Mouse (Mus musculus) thymus, postnatal 0 days (tissue): ENCODE data around the gene Lmbrd2. TPM values are rescaled to one million over a fixed set of nuclear protein-coding genes. Genes with fewer than 3 reads are reported as not detected.

Source experiments
- DNase-seq: peaks from one replicate; pipeline ENCODE4 v3.0.0-alpha.2; 2015; ENCODE audit warnings: low spot score
- polyA plus RNA-seq: library from polyadenylated mRNA; unstranded; fragments of >200 nt; fragmentation: Nextera tagmentation; extraction: Ambion mirVana; gene quantifications from 2 replicates; pipeline ENCODE4 v1.2.1, GENCODE M21; 2015

Gene Lmbrd2
- 2.1 and 2.3 TPM in 2 replicates for polyA plus RNA-seq

DNA sequence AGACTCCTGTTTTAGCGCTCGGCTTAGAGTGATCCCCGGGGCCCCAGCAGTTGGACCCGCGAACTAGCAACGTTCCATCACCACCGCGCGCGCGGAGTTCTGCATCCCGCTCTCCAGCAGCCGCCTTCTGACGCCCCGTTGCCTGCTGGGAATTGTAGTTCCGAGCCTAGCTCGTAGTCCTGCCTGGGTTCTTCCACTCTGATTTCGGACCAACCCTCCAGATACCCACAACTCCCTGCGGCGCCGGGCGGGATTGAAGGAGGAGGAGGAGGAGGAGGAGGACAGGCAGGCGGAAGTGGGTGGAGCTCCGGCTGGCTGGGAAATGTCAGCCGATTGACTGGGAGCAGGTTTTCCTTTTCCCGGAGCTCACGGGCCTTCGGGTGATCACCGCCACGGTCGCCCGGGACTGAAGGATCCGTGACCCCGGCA lies at the start of gene Lmbrd2:
TSS of gene Lmbrd2 (plus strand) at position 299 of the 429 bp plus-strand sequence.
- DNase-seq, result peak; percentile 94

DNA sequence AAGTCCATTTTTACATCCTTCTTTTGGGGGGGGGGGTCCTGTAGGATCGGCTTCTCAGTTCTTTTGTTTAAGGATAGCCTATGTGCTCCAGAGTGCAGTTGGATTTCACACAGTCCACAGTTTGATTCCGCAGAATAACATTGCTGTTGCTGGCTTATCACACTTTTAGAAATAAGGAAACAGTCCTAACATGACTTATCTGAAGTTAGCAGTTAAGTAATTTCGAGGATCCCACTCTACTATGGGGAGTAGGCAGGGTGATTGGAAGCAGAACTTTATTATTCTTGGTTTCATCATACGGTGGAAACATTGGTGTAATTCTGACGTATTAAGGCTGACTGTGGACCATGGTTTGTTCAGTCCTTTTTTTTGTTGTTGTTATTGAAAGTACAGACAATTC lies 49.7 kb upstream of the Lmbrd2 start:
- no peak for DNase-seq

DNA sequence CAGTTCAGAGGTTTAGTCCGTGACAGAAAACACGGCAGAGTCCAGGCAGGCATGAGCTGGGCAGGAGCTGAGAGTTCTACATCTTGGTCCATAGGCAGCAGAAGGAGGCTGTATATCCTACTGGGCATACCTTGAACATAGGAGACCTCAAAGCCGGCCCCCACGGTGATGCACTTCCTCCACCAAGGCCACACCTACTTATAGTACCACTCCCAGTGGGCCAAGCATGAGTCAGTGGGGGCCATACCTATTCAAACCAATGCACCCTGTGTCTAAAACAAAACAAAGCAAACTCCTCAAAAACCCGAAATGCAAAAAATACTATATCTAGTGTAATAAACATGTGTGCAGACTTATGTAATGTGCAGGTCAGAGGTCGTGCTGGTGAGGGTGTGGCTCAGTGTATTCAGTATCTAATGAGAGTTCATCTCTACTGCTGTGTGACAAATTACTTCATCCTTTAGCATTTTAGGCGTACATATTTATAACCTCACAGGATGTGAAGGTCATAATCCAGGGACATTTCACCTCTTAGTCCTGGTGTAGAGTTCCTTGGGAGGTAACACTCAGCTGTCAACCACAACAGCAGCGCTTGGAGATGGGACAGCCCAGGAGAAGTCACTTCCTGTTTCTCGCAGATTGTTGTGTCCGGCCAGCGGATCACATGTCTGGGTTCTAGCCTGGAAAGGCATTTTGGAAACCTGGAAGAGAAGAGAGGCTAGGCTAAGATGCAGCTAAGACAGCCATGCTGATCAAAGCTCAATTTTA lies 46.6 kb upstream of the Lmbrd2 start:
- DNase-seq, result no peak

GRCm38 (mm10) chr15:9094366-9094750 lies 46.0 kb upstream of the Lmbrd2 start:
- no peak for DNase-seq

DNA sequence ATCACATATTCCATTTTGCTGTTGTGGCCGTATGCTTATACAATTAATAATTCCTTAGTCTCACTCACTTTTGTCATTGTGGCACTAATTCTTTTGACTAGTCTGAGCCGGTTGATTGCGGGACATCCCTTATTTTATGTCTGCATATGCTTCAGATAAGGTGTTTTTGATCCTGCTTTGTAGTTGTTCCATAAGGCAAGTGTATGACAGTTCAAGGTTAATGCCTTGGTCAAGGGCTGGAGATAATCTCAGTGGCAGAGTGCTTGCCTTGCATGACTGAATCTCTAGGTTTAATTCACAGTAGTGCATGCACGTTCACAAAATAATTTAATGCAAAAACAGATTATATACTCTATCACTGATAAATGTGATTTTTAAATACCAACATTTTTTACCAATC lies 43.5 kb upstream of the Lmbrd2 start:
- DNase-seq, result no peak

DNA sequence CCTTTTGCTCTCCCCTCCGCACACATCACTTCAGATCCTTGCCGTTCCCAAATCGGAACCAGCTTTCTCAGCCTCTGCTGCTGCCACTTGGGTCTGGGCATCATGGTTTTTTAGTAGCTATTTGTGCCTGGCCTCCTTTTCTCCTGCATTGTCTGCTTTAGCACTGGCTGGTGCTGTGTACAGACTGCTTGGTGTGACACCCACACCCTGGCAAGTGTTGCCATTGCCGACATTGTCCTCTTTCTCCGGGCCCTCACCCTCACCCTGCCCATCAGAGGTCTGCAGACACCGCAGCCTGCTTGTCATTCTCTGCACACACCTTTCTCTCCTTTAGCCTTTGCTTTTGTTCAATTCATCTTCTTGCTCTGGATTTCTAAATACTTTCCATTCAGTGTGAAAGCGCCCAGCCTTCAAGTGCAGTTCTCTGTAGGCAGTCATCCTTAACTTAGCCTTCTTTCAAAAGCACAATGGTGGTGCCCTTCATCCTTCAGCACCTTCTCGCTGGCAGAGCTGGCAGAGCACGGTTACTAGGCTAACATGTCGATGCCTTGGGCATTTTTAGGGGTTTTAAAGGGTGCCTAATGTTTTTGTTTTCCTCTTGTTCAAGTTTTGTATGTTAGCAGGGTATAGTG lies 39.8 kb upstream of the Lmbrd2 start:
- DNase-seq, result no peak

GRCm38 (mm10) chr15:9106303-9107074 lies 33.9 kb upstream of the Lmbrd2 start:
- DNase-seq, result no peak

DNA sequence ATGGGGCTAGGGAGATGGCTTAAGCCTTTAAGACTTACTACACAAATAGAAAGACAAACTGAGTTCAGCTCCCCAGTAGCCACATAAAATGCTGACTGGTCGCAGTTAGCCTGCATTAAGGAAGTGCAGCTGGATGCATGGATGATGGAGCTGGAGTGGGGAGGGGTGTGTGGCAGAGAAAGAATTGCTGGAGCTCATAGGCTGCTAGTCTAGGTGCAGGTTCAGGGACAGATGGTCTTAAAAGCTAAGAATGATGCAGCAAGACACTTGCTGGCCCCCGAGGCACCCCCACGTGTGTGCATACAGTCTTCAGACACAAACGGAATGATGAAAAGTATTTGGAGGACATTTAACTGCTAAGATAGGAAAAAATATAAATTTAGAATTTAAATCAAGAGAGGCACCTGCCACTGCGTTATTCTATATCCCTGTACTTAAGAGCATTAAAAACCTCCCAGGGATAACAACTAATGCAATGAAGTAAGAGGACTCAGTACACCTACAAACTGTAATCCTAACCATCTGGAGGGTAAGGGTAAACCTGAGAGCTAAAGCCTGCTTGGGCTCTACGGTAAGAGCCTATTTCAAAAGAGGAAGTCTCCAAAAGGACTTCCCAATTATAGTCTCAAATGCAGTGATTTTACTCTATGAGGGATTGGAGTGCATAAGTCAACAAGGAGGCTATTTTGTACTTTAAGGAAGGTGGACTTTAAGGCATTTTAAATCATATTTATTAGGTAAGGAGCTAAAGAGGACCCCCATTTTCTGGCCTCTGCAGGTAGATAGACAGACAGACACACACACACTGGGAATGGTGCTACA lies 29.6 kb upstream of the Lmbrd2 start:
- DNase-seq, result no peak

DNA sequence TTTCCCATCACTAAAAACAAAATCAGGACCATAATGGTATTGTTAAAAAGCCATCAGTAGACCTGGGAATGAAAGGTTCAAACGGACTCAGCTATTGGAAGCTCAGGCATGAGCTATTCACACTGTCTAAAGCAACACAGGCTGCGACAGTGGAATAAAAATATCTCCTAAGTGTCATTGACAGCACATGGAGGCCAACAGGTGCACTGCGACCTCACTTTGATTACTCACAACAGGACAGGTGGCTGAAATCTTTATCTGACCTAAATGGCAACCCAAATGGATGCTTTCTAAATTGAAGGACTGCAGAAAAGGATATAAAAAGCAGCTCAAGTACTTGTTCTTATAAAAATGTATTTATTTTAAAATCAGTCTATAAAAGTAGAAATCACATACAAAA lies 28.7 kb upstream of the Lmbrd2 start:
- DNase-seq, result no peak

- DNase-seq, result no peak
These were observed 26.8 kb upstream of the Lmbrd2 start for GRCm38 (mm10) chr15:9113556-9113955.

DNA sequence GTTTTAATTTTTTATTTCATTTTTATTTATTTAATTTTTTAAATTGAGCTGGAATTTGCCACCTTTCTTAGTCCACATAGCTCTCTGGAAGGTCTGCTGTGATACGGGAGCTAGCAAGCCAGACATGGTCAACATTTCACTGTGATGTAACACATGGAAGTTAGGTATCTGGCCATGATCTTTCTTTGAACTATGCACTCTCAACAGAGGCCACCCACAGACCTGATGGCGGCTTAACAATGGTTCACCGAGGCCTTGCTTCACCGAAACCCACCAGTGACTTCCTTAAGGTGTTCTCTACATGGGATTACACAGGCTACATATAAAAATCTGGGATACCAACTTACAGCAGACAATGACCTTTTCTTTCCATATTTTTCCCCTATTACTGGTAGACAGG lies 26.2 kb upstream of the Lmbrd2 start:
- DNase-seq, result no peak

GRCm38 (mm10) chr15:9114599-9114998 lies 25.8 kb upstream of the Lmbrd2 start:
- DNase-seq, result no peak

DNA sequence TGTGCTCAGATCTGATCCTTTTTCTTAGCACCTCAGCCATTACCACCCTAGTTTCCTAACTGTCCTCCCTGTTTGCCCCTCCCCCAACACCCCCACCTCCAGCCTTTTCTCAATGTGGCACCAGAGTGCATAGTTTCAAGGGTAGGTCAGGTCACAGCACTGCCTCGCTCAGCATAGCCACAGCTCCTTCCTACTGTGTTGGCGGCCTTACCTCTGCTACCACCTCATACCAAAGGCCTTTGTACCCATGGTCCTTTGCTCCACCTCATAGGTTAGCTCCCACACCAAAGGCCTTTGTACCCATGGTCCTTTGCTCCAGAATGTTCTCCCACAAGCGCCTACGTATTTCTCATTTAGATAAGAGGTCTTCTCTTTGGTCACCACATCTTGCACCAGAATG lies 21.5 kb upstream of the Lmbrd2 start:
- DNase-seq, result no peak

GRCm38 (mm10) chr15:9120081-9120480 lies 20.3 kb upstream of the Lmbrd2 start:
- DNase-seq, result peak; percentile 54

DNA sequence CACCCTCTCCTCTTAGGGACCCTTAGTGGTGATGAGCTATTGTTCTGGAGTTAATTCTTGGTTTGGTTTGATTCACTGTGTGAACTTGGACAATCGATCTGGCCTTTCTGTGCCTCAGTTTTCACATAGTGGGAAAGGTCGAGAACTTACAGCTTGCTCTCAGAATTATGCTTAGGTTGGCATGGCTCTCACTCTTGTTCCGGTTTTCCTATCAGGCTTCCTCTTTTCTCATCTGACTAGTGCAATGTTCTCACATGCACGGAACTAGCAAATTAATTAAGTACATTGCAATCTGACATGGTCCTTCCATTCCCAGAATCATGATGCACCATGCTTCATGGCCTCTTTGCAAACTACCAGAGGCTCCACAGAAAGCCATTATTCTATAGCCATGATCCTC lies 17.4 kb upstream of the Lmbrd2 start:
- no peak for DNase-seq

DNA sequence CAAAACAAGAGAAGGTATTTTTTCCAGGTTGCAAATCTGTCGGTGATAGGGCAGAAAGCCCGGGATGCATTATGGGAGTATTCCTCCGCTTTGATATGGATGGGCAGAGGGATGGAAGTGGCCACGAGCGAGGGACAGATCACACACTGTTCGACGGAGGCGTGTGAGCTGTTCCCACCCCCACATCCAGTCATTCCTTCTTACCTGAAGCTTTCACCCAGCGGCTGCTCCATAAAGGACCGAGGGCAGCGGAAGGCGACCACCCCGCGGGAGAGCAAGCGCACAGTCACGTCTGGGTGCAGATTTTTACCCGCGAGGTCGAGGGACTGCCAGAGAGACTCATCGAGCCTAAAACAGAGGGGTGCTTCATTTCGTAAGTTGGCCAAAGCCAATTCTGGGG lies 15.5 kb upstream of the Lmbrd2 start:
- no peak for DNase-seq

DNA sequence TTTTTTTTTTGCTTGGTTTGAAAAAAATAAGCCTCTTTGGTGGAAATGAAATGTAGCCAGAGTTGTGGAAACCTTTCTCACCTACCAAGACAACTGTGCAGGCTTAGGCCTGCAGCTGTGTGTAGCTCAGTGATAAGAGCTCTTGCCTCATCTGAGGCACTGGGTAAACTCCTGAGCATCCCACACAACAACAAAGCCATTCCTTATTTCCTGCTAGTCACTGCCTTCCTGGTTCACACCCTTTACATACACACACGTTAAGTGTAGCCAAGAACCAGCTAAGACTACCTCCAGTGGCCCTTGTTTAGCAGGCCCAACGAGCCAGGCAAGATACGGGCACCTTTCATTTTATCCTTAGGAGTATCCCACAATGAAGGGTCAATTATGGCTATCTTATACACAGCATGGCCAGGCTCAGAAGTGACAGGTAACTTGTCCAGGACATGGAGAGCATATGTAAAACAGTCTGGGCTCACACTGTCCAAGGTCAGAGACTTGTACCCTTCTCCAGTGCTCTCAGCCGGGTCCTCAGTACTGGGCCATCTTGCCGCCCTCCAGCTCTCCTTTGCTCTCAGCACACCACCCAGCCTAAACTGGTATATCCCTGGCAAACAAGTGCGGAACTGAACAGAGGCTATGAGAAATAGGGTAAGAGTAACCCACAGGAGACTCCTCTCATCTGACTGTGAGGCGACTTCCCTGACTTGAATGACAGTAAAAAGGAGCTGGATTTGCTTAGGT lies 13.1 kb upstream of the Lmbrd2 start:
- DNase-seq, result no peak

DNA sequence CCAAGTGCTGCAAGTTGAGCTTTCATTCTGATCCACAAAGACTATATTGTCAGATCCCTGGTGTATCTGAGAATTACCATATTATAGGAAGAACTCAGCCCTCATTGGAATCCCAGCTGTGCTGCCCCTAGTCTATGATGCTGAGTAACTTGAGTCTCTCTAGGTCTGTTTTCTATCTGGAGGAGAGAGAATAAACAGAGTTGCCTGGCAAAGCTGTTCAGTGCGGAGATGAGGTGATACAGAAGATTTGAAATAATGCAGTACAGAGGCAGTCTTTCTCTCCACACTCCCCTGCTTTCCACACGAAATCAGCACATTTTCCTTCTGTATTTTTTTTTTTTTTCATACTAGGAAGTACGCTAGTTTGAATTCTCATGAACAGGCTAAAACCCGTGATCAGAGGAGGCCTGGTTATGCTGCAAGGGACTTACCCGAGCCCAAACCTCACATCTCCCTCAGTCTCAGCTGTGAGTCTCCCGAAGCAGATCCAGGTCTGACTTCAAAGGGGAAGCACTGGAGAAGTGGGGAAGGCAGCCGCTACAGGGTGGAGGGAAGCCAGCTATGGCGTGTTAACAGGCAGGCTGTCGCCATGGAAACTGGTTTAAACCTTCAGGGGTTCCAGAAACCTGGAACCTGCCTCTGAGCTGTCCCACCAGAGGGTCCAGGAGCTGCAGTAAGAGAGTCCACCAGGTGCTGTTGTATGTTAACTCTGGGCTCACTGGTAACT lies 9.4 kb upstream of the Lmbrd2 start:
- no peak for DNase-seq

- no peak for DNase-seq
These were observed 8.9 kb upstream of the Lmbrd2 start for GRCm38 (mm10) chr15:9131499-9131888.
